28 mouse cellular contexts compared by ENCODE assay signal in genomic region chr15:72373041-72373440, GRCm38 (mm10).
"Had no signal": no experiment of that assay in that cellular context is flagged by ENCODE, and none has a peak within 500 bp of the region (broad histone marks: within the 10 kb centered on the region; RNA-seq: fewer than 3 reads in every experiment).

No protein-coding gene starts in this region.

- DNase-seq: left cerebral cortex, postnatal 4 days; liver; liver, embryonic 13.5 days; liver, postnatal 0 days; lung, adult 18-20 months; lung, adult 2 months; lung, embryonic 14.5 days; lung, postnatal 10 days; lung, postnatal 14 days; lung, postnatal 36 days; lung, postnatal 4 days; midbrain, embryonic 14.5 days had no signal

- H3K36me3 ChIP-seq: limb, embryonic 10.5 days; limb, embryonic 12.5 days; limb, embryonic 13.5 days; limb, embryonic 15.5 days; liver, embryonic 12.5 days; liver, embryonic 13.5 days; liver, embryonic 15.5 days; lung, embryonic 15.5 days; midbrain, embryonic 10.5 days; midbrain, embryonic 12.5 days; midbrain, embryonic 13.5 days; midbrain, embryonic 15.5 days; neural tube, embryonic 12.5 days; neural tube, embryonic 13.5 days had no signal

- ATAC-seq: liver, embryonic 12.5 days; liver, postnatal 0 days; lung, postnatal 0 days; midbrain, embryonic 13.5 days; midbrain, embryonic 15.5 days; midbrain, embryonic 16.5 days had no signal

- H3K4me1 ChIP-seq: limb, embryonic 10.5 days; limb, embryonic 12.5 days; limb, embryonic 13.5 days; limb, embryonic 15.5 days; liver, embryonic 12.5 days; liver, embryonic 13.5 days; liver, embryonic 15.5 days; lung, embryonic 15.5 days; midbrain, embryonic 10.5 days; midbrain, embryonic 12.5 days; midbrain, embryonic 13.5 days; midbrain, embryonic 15.5 days; neural tube, embryonic 12.5 days; neural tube, embryonic 13.5 days had no signal

- H3K9me3 ChIP-seq: limb, embryonic 10.5 days; limb, embryonic 12.5 days; limb, embryonic 13.5 days; limb, embryonic 15.5 days; liver, embryonic 12.5 days; liver, embryonic 13.5 days; liver, embryonic 15.5 days; lung, embryonic 15.5 days; midbrain, embryonic 10.5 days; midbrain, embryonic 12.5 days; midbrain, embryonic 13.5 days; midbrain, embryonic 15.5 days; neural tube, embryonic 12.5 days; neural tube, embryonic 13.5 days had no signal

- H3K4me3 ChIP-seq: limb, embryonic 10.5 days; limb, embryonic 12.5 days; limb, embryonic 13.5 days; limb, embryonic 15.5 days; liver, embryonic 12.5 days; liver, embryonic 13.5 days; liver, embryonic 15.5 days; lung, embryonic 15.5 days; midbrain, embryonic 10.5 days; midbrain, embryonic 12.5 days; midbrain, embryonic 13.5 days; midbrain, embryonic 15.5 days; myocyte; neural tube, embryonic 12.5 days; neural tube, embryonic 13.5 days had no signal

- H3K27me3 ChIP-seq: limb, embryonic 12.5 days; limb, embryonic 13.5 days; limb, embryonic 15.5 days; liver, embryonic 12.5 days; liver, embryonic 13.5 days; liver, embryonic 15.5 days; lung, embryonic 15.5 days; midbrain, embryonic 12.5 days; midbrain, embryonic 13.5 days; midbrain, embryonic 15.5 days; neural tube, embryonic 12.5 days; neural tube, embryonic 13.5 days had no signal
